Mouse (Mus musculus) natural killer cell, adult 2 months (primary cell): Measurements from ENCODE around the gene Cks2.

Experiments
- DNase-seq, 2 experiments: peaks; one replicate each; pipeline ENCODE4 v3.0.0; 2022; ENCODE audit warnings: low spot score in 2 of 2

Gene Cks2

GRCm38 (mm10) chr13:51679332-51679731 lies 34.3 kb downstream of the Cks2 start:
- DNase-seq, result no peak

- no peak for DNase-seq
These were observed 36.0 kb downstream of the Cks2 start for GRCm38 (mm10) chr13:51681076-51681475.

GRCm38 (mm10) chr13:51681634-51682033 lies 36.6 kb downstream of the Cks2 start:
- no peak for DNase-seq

GRCm38 (mm10) chr13:51685290-51685966 lies 40.4 kb downstream of the Cks2 start:
- DNase-seq, result no peak

- DNase-seq, result no peak
These were observed 41.9 kb downstream of the Cks2 start for GRCm38 (mm10) chr13:51686966-51687365.

- no peak for DNase-seq
These were observed 43.7 kb downstream of the Cks2 start for GRCm38 (mm10) chr13:51688688-51689087.

- DNase-seq, result no peak
These were observed 51.4 kb downstream of the Cks2 start for GRCm38 (mm10) chr13:51696481-51696880.

- no peak for DNase-seq
These were observed 52.4 kb downstream of the Cks2 start for GRCm38 (mm10) chr13:51697455-51697854.

GRCm38 (mm10) chr13:51697897-51698296 lies 52.9 kb downstream of the Cks2 start:
- DNase-seq, result no peak

- DNase-seq, result no peak
These were observed 53.3 kb downstream of the Cks2 start for GRCm38 (mm10) chr13:51698318-51698717.
